Mouse (Mus musculus) embryonic facial prominence, embryonic 15.5 days (tissue): ENCODE measurements at regions not wholly inside any gene's neighbourhood (a gene's known extent, or its start where the extent isn't known, plus 50 kb on each side); places are given as distances from the start of the nearest gene placed in this dataset.
"Not testable (repeated sequence)": the region's sequence is repeated elsewhere in the genome, so short reads cannot be mapped to it uniquely, and the experiment has no call there.

Source experiments
- ATAC-seq: fragments of 200-750 bp; cut with Nextera tagmentation; 2 replicates; pipeline ENCODE4 v1.8.0; 2017; ENCODE audit warnings: low read depth, moderate TSS enrichment; ENCODE audit not compliant: insufficient number of reproducible peaks, low FRiP score, low TSS enrichment
- H3K27ac ChIP-seq: fragments of 300-500 bp; sonication (generic); replicated peaks from 2 replicates; pipeline ENCODE4 v1.5.1; 2015; ENCODE audit warnings: mild to moderate bottlenecking, inconsistent platforms
- H3K27me3 ChIP-seq: fragments of 300-500 bp; sonication (generic); 2 replicates; pipeline ENCODE4 v1.6.1; 2015; ENCODE audit warnings: inconsistent platforms
- H3K36me3 ChIP-seq: fragments of 300-500 bp; sonication (generic); 2 replicates; pipeline ENCODE4 v1.6.1; 2015; ENCODE audit warnings: mild to moderate bottlenecking, inconsistent platforms
- H3K4me1 ChIP-seq: fragments of 300-500 bp; sonication (generic); 2 replicates; pipeline ENCODE4 v1.6.1; 2015; ENCODE audit warnings: inconsistent platforms
- H3K4me2 ChIP-seq: fragments of 300-500 bp; sonication (generic); replicated peaks from 2 replicates; pipeline ENCODE4 v1.6.1; 2015; ENCODE audit warnings: mild to moderate bottlenecking, inconsistent platforms
- H3K4me3 ChIP-seq: fragments of 300-500 bp; sonication (generic); replicated peaks from 2 replicates; pipeline ENCODE4 v1.5.1; 2015; ENCODE audit warnings: mild to moderate bottlenecking, inconsistent platforms
- H3K9ac ChIP-seq: fragments of 300-500 bp; sonication (generic); 2 replicates; pipeline ENCODE4 v1.6.1; 2015; ENCODE audit warnings: inconsistent platforms
- H3K9me3 ChIP-seq: fragments of 300-500 bp; sonication (generic); replicated peaks from 2 replicates; pipeline ENCODE4 v1.6.1; 2016; ENCODE audit warnings: inconsistent platforms
- WGBS: fragments of 180-500 bp; shearing (Covaris S2); methylation state at CpG from one replicate; pipeline ENCODE4 v1.1.7; 2015; 5-methylcytosine and 5-hydroxymethylcytosine counted together

GRCm38 (mm10) chr2:84069411-84069810, 79.1 kb downstream of the Gm13691 start:
- H3K4me1 ChIP-seq, ATAC-seq, H3K4me3 ChIP-seq, H3K27me3 ChIP-seq, H3K9ac ChIP-seq, H3K4me2 ChIP-seq, H3K27ac ChIP-seq, H3K36me3 ChIP-seq, H3K9me3 ChIP-seq: not testable (repeated sequence)
- WGBS, result 79% methylated on average over 1 of the region's 1 CpGs

- Histone ChIP-seq H3K9me3 (no peaks in the 10 kb centered on the region), H3K4me1 (no peaks in the 10 kb centered on the region), H3K9ac (no peak overlapping the region), H3K4me3 (no peak overlapping the region), H3K4me2 (no peak overlapping the region), H3K36me3 (no peaks in the 10 kb centered on the region), H3K27ac (no peak overlapping the region), H3K27me3 (no peaks in the 10 kb centered on the region)
- ATAC-seq, result no peak
- WGBS, result 58% methylated on average over 8 of the region's 8 CpGs
Measured at GRCm38 (mm10) chr2:84072881-84073583, 82.7 kb downstream of the Gm13691 start.

- Histone ChIP-seq H3K27ac (no peak overlapping the region), H3K9ac (no peak overlapping the region), H3K4me1 (no peaks in the 10 kb centered on the region), H3K4me2 (no peak overlapping the region), H3K36me3 (no peaks in the 10 kb centered on the region), H3K27me3 (no peaks in the 10 kb centered on the region), H3K9me3 (no peaks in the 10 kb centered on the region), H3K4me3 (no peak overlapping the region)
- 72% methylated on average over 3 of the region's 3 CpGs for WGBS
- ATAC-seq, result no peak
Measured at GRCm38 (mm10) chr2:84075944-84076343, 85.6 kb downstream of the Gm13691 start.

- no peak for ATAC-seq
- H3K9ac ChIP-seq, result no peak overlapping the region
- no peak overlapping the region for H3K4me2 ChIP-seq
- WGBS, result 64% methylated on average over 8 of the region's 8 CpGs
- H3K4me1 ChIP-seq, result no peaks in the 10 kb centered on the region
- H3K4me3 ChIP-seq, result no peak overlapping the region
- H3K27ac ChIP-seq, result no peak overlapping the region
- H3K36me3 ChIP-seq, result no peaks in the 10 kb centered on the region
- H3K27me3 ChIP-seq, result no peaks in the 10 kb centered on the region
- H3K9me3 ChIP-seq, result no peaks in the 10 kb centered on the region
Measured at GRCm38 (mm10) chr2:84079284-84079683, 88.9 kb downstream of the Gm13691 start.

GRCm38 (mm10) chr2:84080228-84080627, 89.9 kb downstream of the Gm13691 start:
- H3K9ac ChIP-seq, result no peak overlapping the region
- H3K27me3 ChIP-seq, result no peaks in the 10 kb centered on the region
- H3K4me1 ChIP-seq, result no peaks in the 10 kb centered on the region
- H3K4me2 ChIP-seq, result no peak overlapping the region
- H3K4me3 ChIP-seq, result no peak overlapping the region
- no peaks in the 10 kb centered on the region for H3K9me3 ChIP-seq
- ATAC-seq, result no peak
- WGBS, result 31% methylated on average over 3 of the region's 3 CpGs
- H3K27ac ChIP-seq, result no peak overlapping the region
- no peaks in the 10 kb centered on the region for H3K36me3 ChIP-seq

- Histone ChIP-seq H3K9ac (no peak overlapping the region), H3K4me3 (no peak overlapping the region), H3K27ac (no peak overlapping the region), H3K36me3 (no peaks in the 10 kb centered on the region), H3K4me1 (no peaks in the 10 kb centered on the region), H3K27me3 (no peaks in the 10 kb centered on the region), H3K4me2 (no peak overlapping the region), H3K9me3 (no peaks in the 10 kb centered on the region)
- ATAC-seq, result no peak
- WGBS, result 42% methylated on average over 1 of the region's 1 CpGs
Measured at GRCm38 (mm10) chr2:84094751-84095150, 104.4 kb downstream of the Gm13691 start.

GRCm38 (mm10) chr2:84098746-84099145, 108.4 kb downstream of the Gm13691 start:
- no peak for ATAC-seq

GRCm38 (mm10) chr2:84113562-84113961, 123.2 kb downstream of the Gm13691 start:
- no peak for ATAC-seq
- no peaks in the 10 kb centered on the region for H3K27me3 ChIP-seq
- no peak overlapping the region for H3K4me3 ChIP-seq
- no peak overlapping the region for H3K4me2 ChIP-seq
- no peak overlapping the region for H3K9ac ChIP-seq
- 66% methylated on average over 6 of the region's 6 CpGs for WGBS
- H3K27ac ChIP-seq, result no peak overlapping the region
- no peaks in the 10 kb centered on the region for H3K4me1 ChIP-seq
- no peaks in the 10 kb centered on the region for H3K36me3 ChIP-seq
- H3K9me3 ChIP-seq, result no peaks in the 10 kb centered on the region

More at GRCm38 (mm10) chr2:84098746-84099145, 108.4 kb downstream of the Gm13691 start:
- no peaks in the 10 kb centered on the region for H3K4me1 ChIP-seq
- no peak overlapping the region for H3K9ac ChIP-seq
- no peak overlapping the region for H3K27ac ChIP-seq
- H3K9me3 ChIP-seq, result no peaks in the 10 kb centered on the region
- H3K4me3 ChIP-seq, result no peak overlapping the region
- H3K27me3 ChIP-seq, result no peaks in the 10 kb centered on the region
- no peaks in the 10 kb centered on the region for H3K36me3 ChIP-seq
- H3K4me2 ChIP-seq, result no peak overlapping the region
- WGBS, result 69% methylated on average over 4 of the region's 4 CpGs

GRCm38 (mm10) chr2:84119839-84120238, 129.5 kb downstream of the Gm13691 start:
- 87% methylated on average over 2 of the region's 2 CpGs for WGBS
- Histone ChIP-seq H3K4me3 (no peak overlapping the region), H3K4me2 (no peak overlapping the region), H3K27ac (no peak overlapping the region), H3K9ac (no peak overlapping the region), H3K36me3 (no peaks in the 10 kb centered on the region), H3K4me1 (no peaks in the 10 kb centered on the region), H3K27me3 (no peaks in the 10 kb centered on the region), H3K9me3 (no peaks in the 10 kb centered on the region)
- no peak for ATAC-seq

GRCm38 (mm10) chr2:84127586-84127985, 137.2 kb downstream of the Gm13691 start:
- H3K27ac ChIP-seq, result no peak overlapping the region
- no peak overlapping the region for H3K9ac ChIP-seq
- 79% methylated on average over 3 of the region's 3 CpGs for WGBS
- H3K27me3 ChIP-seq, result no peaks in the 10 kb centered on the region
- H3K4me2 ChIP-seq, result no peak overlapping the region
- no peaks in the 10 kb centered on the region for H3K36me3 ChIP-seq
- H3K4me3 ChIP-seq, result no peak overlapping the region
- ATAC-seq, result no peak
- no peaks in the 10 kb centered on the region for H3K4me1 ChIP-seq
- no peaks in the 10 kb centered on the region for H3K9me3 ChIP-seq

- Histone ChIP-seq H3K27ac (no peak overlapping the region), H3K4me2 (no peak overlapping the region), H3K4me1 (no peaks in the 10 kb centered on the region), H3K27me3 (no peaks in the 10 kb centered on the region), H3K9ac (no peak overlapping the region), H3K9me3 (no peaks in the 10 kb centered on the region), H3K4me3 (no peak overlapping the region), H3K36me3 (no peaks in the 10 kb centered on the region)
- no peak for ATAC-seq
Measured at GRCm38 (mm10) chr2:84161742-84162141, 171.4 kb downstream of the Gm13691 start.

- H3K36me3 ChIP-seq, result no peaks in the 10 kb centered on the region
- H3K4me1 ChIP-seq, result no peaks in the 10 kb centered on the region
- no peaks in the 10 kb centered on the region for H3K9me3 ChIP-seq
- H3K4me3 ChIP-seq, result no peak overlapping the region
- ATAC-seq, result no peak
- no peaks in the 10 kb centered on the region for H3K27me3 ChIP-seq
- WGBS, result 52% methylated on average over 3 of the region's 3 CpGs
- H3K9ac ChIP-seq, result no peak overlapping the region
- H3K4me2 ChIP-seq, result no peak overlapping the region
- no peak overlapping the region for H3K27ac ChIP-seq
Measured at GRCm38 (mm10) chr2:84173450-84173849, 183.1 kb downstream of the Gm13691 start.
